Mouse (Mus musculus) ES-E14 (cell line): ENCODE data around the gene Erc1.

ENCODE experiments used
- HCFC1 ChIP-seq: IDR thresholded peaks from 2 replicates; pipeline ENCODE4 v1.6.1; 2012; ENCODE audit warnings: low read length, inconsistent platforms, borderline replicate concordance; ENCODE audit not compliant: insufficient read depth
- MAFK ChIP-seq: IDR thresholded peaks from 2 replicates; pipeline ENCODE4 v1.6.1; 2014; ENCODE audit warnings: mild to moderate bottlenecking, low read depth, low read length, inconsistent platforms; ENCODE audit not compliant: insufficient read depth

GRCm38 (mm10) chr6:119704899-119705298, 143.1 kb downstream of the Erc1 start:
- TF ChIP-seq MAFK: no peak
- no peak for TF ChIP-seq HCFC1
